Mouse (Mus musculus) testis, adult 2 months (tissue): Measurements from ENCODE around the gene Nwd2.

Experiments
- CTCF ChIP-seq: fragments of 200-500 bp; IDR thresholded peaks from 2 replicates; pipeline ENCODE4 v1.5.1; 2012; ENCODE audit warnings: low read depth, mild to moderate bottlenecking, inconsistent platforms, low read length, moderate library complexity; ENCODE audit not compliant: control insufficient read depth, insufficient read depth, insufficient replicate concordance
- POLR2A ChIP-seq: fragments of 200-500 bp; IDR thresholded peaks from 2 replicates; pipeline ENCODE4 v1.6.1; 2012; ENCODE audit warnings: low read depth, mild to moderate bottlenecking, inconsistent platforms, low read length, moderate library complexity; ENCODE audit not compliant: control insufficient read depth

DNA sequence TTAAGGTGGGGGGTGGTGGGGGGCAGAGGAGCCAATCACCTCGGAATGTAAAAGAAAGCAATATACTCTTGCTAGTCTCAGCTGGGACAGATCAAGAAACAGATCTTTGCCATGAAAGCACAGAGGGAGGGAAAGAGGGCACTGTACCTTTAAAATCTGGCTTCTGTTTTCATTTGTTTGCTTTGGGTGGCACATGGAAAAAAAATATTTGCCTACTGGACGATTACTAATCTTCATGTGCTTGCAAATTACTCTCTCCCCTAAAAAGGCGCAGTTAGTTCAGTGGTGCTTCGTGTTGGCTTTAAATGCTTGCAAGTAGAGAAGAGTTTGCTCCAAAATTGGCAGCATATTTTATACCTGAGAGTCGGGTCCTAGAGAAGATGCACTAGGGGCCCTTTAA is 177.0 kb downstream of the Nwd2 start:
- TF ChIP-seq CTCF, result no peak
- no peak for TF ChIP-seq POLR2A
